Mouse (Mus musculus): ENCODE data around the gene Cnot3. TPM values are rescaled to one million over a fixed set of nuclear protein-coding genes. Genes with fewer than 3 reads are reported as not detected.
A peak's percentile ranks its signal among the peaks of the same experiment; 100 is the strongest.

The Cnot3 gene
- polyA plus RNA-seq, 1 experiment, result 49.5 TPM

DNA sequence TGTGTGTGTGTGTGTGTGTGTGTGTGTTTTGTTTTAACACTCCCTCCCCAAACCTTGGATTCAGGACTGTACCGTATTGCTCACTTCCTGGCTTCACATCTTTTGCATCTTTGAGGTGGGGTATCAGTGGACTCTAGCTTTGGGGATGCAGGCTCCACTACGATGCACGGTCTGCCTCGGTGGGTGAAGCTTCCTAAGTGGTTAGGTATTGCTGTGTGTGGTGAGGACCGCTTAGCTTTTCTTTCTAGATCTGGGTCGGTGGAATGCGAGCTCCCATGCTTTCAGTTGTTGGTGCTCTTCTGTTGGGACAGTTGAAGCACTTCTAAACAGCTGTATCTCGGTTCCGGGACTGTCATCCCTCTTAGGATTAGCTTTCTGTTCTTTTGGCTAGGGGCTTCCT, 1.1 kb downstream of the Cnot3 start:
- DNase-seq (ENCODE audit: extremely low spot score in 1 of 2, low spot score in 1 of 2), result no peak

DNA sequence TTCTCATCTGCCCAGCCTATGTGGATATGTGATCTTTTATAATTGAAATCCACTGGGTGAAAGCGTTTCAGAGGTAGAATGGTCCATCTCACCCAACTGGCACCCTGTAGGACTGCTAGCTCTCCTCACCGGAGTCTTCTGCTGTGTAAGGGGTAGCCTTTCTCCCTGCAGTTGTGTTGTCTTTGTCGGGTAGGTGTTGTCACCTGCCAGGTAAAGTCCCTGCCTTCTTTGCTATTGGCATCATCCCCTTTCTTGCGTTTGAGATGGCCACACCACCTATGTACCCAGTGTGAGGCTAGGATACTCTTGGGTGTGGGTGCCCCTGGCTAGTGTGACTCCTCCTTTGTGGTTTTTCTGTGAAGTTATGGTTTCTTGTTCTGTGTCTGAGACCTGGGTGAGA, 1.6 kb downstream of the Cnot3 start:
- no peak for DNase-seq (ENCODE audit: extremely low spot score in 1 of 2, low spot score in 1 of 2)

DNA sequence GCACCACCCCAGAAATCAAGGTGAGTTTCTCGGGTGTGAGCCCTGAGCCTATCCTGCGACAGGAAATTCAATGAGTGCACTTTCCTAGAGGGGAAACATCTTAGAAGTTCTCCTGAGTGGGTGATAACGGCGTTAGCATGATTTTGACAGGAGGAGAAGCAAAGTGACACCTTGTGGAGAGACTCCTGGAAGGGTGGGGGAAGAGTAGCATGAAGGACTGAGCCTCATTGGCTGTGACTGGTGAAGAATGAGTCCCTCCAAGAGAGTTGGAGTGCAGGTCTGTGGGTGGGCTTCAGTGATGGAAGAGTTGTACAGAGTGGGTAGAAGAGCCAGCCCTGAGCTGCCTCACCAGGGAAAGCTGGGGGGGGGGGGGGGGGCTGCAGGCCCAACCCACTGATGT, 11.9 kb downstream of the Cnot3 start:
- peak in 1 of 2 experiments; percentile 29 for DNase-seq (ENCODE audit: extremely low spot score in 1 of 2, low spot score in 1 of 2)

DNA sequence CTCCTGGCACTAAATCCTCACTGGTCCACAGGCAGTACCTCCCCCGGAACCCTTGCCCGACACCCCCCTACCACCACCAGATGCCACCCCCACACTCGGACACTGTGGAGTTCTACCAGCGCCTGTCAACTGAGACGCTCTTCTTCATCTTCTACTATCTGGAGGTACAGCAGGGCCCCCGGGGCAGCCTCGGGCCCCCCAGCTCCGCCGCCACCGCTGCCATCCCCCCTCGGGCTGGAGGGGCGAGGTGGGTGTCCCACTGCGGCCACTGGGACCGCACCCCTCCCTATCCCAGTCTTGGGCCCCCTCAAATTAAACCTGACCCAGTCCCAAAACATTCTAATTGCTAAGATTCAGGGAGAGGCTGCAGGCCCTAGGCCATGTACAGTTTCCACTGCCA, 13.5 kb downstream of the Cnot3 start:
- DNase-seq (ENCODE audit: extremely low spot score in 1 of 2, low spot score in 1 of 2), result no peak

DNA sequence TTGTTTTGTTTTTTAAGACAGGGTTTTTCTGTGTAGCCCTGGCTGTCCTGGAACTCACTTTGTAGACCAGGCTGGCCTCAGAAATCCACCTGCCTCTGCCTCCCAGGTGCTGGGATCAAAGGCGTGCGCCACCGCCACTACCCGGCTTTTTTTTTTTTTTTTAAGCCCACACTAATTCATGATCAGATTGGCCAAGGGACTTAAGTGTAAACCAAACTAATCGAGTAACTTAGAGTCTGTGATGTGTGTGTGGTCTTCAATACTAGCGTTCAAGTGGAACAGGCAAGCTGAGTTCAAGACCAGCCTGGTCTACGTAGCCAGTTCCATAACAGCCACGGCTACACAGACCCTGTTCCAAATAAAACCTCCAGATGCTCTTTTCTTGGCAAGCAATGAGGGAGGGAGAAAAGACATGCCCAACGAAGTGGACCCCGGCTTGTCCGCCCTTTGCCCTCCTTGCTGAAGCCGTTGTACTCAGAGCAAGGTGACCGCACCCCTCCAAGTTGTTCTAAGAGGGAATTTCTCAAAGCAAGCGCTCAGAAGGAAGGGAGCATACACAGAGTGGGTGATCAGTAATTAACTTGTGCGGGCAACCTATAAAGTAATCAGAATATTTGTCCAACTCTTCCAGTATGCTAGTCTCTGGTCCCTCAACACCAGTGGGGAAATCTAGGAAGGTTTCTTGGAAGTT, 19.6 kb downstream of the Cnot3 start:
- no peak for DNase-seq (ENCODE audit: extremely low spot score in 1 of 2, low spot score in 1 of 2)

DNA sequence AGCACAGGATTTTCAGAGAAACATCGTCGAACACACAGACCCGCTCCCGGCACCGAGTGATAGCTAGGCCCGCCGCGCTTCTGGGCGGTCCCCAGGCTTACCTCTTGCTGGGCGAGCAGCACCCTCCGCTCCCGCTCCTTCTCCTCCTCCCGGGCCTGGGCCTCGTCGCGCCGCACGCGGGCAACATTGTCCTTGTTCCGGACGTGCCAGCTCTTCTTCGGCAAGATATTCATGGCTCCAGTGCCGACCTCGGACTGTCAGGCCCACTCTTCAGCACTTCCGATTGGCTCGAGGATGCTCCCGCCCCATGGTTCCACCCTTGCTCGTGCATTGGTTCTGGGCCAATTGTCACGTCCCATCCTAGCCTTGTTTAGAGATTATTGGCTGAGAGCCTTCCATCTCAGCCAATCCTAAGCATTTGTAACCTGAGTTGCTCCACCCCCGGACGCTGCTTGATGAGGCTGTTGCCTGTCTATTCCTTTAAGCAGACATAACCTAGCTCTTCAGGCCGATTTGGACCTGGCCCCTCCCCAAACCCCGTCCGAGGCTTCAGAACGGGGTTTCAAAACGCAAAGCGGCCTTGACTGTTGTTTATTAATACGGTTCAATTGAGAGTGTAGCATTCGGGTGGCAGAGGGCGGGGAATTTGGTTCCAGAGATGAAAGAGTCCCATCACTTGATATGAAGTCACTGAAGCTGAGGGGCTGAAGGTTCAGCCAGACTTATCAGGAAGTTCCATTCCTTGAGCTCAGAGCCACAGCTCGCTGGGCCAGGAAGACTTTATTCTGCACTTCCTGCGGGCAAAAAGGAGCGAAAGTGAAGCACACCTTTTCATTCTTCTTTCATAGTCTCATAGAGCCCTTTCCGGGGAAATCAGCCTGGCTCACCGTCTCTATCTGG, 20.4 kb downstream of the Cnot3 start, which contains the start of gene Leng1:
Gene Leng1 (minus strand): TSS at position 626 of the 900 bp plus-strand sequence.
- DNase-seq (ENCODE audit: extremely low spot score in 1 of 2, low spot score in 1 of 2), result peak; percentile 97 to 98

DNA sequence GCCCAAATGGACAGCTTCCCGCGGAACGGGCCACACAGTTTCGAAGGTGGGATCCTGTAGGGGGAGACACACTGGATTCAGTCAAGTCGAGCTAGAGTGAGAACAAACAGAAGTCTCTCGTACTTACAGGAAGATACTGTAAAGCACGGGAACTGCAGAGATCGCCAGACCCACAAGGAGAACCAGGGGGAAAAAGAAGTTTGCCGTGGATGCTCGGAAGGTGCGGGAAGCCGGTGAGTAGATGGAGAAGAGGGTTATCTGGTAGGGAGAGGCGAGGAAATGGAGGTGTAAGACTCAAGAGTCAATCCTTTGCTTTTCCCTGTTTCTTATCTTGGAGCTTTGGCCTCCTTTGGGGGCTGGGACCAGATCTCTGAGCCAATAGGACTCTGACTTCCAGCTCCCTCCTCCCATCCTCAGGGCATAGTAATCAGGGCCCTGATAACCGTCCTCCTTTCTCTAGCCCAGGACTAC, 21.9 kb downstream of the Cnot3 start:
- no peak for DNase-seq (ENCODE audit: extremely low spot score in 1 of 2, low spot score in 1 of 2)

DNA sequence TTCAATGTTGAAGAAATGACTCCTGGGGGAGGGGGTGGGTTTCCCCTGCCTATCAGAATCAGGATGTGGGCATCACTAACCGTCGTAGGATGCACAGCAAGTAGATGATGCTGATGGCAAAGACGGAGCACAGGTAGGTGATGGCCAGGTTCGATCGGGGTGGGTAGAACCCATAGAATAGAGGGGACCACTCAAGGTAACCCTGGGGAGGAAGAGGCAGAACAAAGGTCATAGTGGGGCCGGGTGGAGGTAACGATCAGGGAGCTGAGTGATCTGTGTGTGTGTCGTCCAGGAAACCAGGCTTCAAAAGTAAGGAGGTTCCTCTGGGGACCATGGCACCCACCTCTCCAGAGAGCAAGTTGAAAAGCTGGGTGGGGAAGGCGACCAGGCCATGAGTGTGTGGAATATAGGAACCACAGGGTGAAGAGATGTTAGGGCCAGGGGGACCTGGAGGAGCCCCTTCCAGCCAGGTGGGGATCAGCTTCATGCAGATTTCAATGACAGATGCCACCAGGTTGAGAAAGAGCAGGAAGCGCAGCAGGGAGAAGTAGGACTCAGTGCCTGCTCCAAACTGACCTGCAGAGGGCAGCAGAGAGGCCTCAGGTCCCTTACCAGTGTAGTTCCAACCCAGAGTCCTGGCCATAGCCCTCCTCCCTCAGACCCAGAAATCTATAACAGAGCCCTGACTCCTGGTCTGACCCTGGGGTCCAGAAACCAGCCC, 29.6 kb downstream of the Cnot3 start:
- peak; percentile 63 to 92 for DNase-seq (ENCODE audit: extremely low spot score in 1 of 2, low spot score in 1 of 2)

DNA sequence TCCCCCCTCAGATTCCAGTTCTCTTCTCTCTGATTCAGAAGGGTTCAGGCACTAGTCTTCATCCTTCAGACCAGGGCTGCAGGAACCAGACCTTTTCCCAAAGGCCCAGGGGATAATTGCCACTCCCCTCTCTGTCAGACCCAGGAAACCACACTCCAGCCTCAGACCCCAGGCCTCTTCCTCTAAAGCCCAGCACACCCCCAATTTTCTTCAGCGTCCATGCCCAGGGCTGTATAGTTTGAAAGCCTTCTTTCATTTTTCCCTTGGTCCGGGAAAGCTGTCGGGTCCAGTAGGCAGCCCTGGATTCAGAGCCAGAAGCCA, 30.1 kb downstream of the Cnot3 start:
- no peak for DNase-seq (ENCODE audit: extremely low spot score in 1 of 2, low spot score in 1 of 2)

DNA sequence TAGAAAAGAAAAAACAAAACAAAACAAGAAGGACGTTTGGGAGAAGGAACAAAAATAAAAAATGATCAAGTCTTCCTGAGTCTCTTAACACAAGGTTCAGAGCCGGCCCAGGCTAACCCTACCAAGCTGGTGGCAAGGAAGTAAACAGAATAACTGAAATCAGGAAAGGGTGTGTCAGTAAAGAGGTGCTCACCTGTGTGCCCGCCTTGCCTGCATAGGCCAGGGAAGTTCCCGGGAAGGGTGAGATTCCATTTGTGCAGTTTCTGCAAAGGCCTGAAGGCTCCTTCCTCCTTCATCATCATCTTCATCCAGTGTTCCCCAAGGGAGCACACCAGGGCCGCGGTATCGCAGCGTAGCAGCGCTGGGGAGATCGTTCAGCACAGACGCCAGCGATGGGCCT, 31.3 kb downstream of the Cnot3 start:
- DNase-seq (ENCODE audit: extremely low spot score in 1 of 2, low spot score in 1 of 2), result no peak

DNA sequence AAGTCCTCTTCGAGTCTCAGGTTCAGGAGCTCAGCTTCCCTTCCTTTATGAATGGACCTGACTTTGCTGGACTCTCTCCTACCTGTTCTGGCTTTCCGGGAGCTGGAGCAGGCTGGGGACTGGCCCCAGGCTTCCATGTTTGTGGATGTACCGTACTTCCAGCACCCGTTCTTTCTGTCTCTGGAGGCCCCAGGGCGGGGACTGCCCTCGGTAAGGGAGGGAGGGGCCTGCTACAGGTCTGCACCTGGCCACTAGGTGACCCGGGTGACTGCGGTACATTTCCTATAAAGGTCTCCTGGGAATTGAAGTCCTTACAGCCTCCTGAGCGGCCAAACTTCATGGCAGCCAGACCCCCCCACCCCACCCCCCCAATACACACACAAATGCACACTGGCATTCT, 32.3 kb downstream of the Cnot3 start, which contains the start of gene Tmc4:
Gene Tmc4 (minus strand): TSS at position 212 of the 400 bp plus-strand sequence.
- DNase-seq (ENCODE audit: extremely low spot score in 1 of 2, low spot score in 1 of 2), result no peak

DNA sequence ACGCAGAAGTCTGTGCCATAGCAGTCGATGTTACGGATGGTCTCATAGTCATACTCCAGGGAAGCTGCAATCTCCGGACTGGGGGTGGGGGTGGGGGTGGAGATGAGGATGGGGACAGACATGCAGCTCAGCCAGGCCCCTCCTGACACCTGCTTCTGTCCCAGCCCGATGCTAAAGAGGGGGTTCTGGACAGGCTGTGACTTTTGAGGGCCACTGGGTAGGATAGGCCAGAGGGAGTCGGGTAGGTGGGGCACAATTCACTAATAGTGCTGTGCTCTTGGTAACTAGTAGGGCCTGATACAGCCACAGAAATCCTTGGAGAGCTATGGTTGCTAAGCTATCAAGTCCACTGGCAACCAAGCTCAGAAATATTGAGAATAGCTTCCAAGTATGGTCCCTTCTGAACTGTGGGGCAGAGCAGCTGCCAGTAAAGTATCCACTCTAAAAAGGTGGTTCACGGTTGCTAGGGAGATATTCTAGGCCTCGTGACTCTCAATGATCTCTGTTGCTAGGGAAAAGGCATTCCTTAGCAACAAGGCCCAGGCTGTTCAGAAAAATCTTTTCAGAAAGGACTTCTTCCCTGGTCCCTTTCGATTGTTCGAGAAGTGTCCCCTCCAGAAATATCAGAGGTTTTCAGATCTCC, 39.0 kb downstream of the Cnot3 start:
- DNase-seq (ENCODE audit: extremely low spot score in 1 of 2, low spot score in 1 of 2), result peak in 1 of 2 experiments; percentile 52

DNA sequence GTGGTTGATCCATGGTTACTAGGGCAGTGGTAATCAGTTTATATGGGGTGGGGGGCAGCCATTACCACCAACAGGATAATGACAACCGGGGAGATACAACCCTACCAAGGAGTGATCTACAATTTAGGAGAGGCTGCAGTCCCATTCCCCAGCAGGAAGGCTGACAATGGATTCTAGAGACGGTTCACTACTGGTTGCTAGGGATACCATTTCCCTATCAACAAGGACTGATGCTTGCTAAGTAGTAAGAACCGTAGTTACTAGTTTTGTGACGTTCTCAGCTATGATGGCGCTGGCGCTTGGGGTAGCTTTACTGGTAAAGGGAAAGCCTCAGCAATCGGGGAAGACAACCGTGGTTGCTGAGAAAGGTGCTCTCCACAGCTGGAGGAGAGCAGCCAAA, 39.6 kb downstream of the Cnot3 start:
- no peak for DNase-seq (ENCODE audit: extremely low spot score in 1 of 2, low spot score in 1 of 2)

DNA sequence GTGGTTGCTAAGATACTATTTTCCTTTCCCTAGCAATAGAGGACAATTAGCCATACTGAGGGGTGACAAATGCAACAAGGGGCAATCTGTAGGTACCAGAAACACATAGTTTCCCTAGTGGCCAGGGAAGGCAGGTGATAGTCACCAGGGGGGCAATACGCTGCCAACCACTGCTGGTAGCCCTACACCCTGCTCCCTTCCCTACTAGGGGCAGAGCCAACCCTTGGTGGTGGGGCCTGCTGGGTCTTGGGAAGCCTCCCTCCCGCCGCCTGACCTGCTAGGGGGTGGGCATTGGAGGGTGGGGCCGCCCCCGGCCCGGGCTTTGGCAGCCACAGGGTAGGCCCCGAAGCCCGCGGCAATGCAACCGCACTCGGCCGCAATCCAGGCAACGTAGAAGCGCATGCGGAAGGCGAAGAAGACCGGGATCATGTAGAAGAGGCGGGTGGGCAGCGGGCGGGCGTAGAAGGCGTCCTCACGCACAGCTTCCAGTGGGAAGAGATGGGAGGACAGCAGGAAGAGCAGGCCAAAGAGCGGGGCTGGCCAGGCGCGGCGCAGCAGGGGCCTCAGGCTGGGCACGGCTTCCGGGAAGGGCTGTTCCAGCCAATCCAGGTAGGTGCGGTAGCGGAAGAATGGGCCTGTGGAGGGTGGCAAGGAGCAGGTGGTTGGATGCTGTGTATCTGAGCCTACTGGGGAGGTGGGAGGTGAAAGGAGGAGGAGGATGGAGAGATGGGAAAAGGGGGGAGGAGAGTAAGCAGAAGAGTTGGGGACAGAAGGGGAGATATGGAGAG, 40.5 kb downstream of the Cnot3 start:
- DNase-seq (ENCODE audit: extremely low spot score in 1 of 2, low spot score in 1 of 2), result no peak

DNA sequence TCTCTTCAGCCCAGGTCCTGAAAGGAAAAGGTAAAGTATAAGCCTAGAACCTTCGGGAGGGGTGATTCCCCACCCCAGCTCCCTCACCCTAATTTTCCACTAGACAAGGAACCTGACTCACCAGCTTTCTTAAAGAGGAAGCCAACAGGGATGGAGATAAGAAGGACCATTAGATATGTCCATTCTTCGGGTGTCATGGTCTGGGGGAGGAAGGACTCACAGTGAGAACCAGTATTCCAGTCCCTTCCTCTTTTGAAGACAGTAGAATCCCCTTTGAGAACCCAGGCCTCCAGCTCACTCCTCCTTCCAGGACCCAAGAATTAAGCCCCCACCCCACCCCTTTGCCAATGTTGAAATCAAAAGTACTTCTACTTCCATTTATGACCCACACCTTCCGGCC, 46.9 kb downstream of the Cnot3 start:
- DNase-seq (ENCODE audit: extremely low spot score in 1 of 2, low spot score in 1 of 2), result no peak

DNA sequence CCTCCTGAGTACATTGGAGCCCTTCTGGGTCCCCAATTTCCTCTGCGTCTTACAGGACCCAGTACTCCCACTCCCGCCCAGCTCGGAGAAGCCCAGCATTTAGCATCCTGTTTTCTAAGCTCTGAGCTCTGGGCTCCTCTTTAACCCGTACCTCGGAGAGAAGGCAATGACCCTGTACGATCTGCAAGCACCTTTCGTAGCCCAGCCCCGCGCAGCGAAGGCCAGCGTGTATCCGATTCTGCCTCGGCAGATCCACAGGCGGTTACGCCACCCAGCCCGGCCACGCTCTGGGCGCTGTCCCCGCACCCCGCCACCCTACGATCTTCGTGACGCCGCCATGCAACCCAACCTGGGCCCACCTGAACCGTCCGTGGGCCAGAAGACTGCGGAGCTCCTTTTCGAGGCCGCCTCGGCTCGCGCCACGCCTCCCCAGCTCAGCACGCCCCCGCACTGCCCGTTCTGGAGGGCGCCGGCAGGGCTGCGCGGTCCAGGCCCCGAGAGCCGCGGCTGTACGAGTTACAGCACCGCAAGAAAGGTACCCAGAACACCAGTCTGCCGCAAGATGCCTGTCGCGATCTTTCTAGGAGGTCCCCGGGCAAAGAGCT, 47.4 kb downstream of the Cnot3 start, which contains the start of gene Tsen34:
Gene Tsen34 (plus strand): TSS at position 482 of the 605 bp plus-strand sequence.
- DNase-seq (ENCODE audit: extremely low spot score in 1 of 2, low spot score in 1 of 2), result no peak

DNA sequence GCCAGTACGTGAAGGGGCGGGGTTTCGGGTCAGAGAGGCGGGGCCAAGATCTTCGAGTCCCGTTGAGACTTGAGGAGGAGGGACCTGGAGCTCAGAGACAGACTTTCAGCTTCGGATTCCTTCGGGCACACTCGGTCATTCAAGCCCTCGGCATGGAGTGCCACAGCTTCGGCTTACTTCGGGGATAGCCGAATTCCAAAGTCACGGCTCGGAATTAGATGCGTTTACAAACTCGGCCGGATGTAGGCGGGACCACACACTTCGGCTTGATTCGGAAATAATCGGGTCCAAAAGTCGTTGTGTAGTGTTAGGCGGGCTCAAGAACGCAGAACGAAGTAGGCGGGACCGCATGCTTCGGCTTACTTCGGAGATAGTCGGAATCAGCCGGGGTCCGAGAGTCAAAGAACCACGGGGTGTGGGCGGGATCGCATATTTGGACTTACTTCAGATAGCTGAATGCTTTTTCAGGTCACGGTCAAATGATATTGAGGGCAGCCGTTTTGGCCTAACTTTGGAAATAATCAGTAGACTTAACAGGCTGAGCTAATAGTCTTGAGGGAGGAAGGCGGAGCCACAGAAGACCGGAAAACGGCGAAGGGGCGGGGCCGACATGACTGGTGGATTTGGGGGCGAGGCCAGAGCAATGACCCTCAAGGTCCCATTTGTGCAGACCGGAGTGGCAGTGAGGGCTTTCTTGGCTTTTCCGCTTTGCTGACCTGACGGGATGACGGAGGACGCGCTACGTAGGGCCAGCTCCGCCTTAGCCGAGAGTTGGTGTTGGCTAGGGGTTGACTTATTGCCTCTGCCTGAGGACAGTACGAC, 48.1 kb downstream of the Cnot3 start, which contains the start of gene Mboat7:
Gene Mboat7 (minus strand): TSS at position 537 of the 822 bp plus-strand sequence.
- peak; percentile 98 to 99 for DNase-seq (ENCODE audit: extremely low spot score in 1 of 2, low spot score in 1 of 2)

DNA sequence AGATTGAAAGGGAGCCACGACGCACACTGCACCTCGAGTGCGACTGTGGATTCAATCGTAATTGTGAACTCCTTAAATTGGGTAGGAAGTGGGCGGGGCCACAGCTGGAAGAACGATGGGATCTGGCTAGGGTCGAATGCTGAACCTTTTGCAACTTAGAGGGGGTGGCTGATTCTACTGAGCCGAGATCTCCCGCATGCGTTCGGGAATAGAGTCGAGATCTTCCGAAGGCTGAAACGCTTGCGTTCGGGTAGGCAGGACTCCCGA, 48.7 kb downstream of the Cnot3 start:
- no peak for DNase-seq (ENCODE audit: extremely low spot score in 1 of 2, low spot score in 1 of 2)
